Mouse (Mus musculus): ENCODE measurements around the gene Tnni1.

The Tnni1 gene

GRCm38 (mm10) chr1:135778780-135779535, at the start of gene Tnni1:
Gene Tnni1 (plus strand): TSS chr1:135779434.
- DNase-seq = peak; percentile 34

GRCm38 (mm10) chr1:135729821-135730220, 49.4 kb upstream of the Tnni1 start:
- no peak for DNase-seq

- no peak for DNase-seq
These were observed 48.9 kb upstream of the Tnni1 start for GRCm38 (mm10) chr1:135730296-135730695.

- no peak for DNase-seq
These were observed 47.8 kb upstream of the Tnni1 start for GRCm38 (mm10) chr1:135731393-135731792.

GRCm38 (mm10) chr1:135731897-135732684, 47.1 kb upstream of the Tnni1 start:
- DNase-seq = no peak

GRCm38 (mm10) chr1:135734225-135734937, 44.9 kb upstream of the Tnni1 start:
- peak; percentile 74 for DNase-seq

GRCm38 (mm10) chr1:135735460-135735859, 43.8 kb upstream of the Tnni1 start:
- no peak for DNase-seq

GRCm38 (mm10) chr1:135744987-135745386, 34.2 kb upstream of the Tnni1 start:
- DNase-seq = no peak

GRCm38 (mm10) chr1:135746248-135746647, 33.0 kb upstream of the Tnni1 start:
- DNase-seq = no peak

GRCm38 (mm10) chr1:135752737-135753348, 26.4 kb upstream of the Tnni1 start:
- DNase-seq = peak; percentile 94

- DNase-seq = no peak
These were observed 23.9 kb upstream of the Tnni1 start for GRCm38 (mm10) chr1:135755287-135755686.

GRCm38 (mm10) chr1:135755913-135756312, 23.3 kb upstream of the Tnni1 start:
- no peak for DNase-seq

GRCm38 (mm10) chr1:135757287-135757686, 21.9 kb upstream of the Tnni1 start:
- DNase-seq = no peak

- no peak for DNase-seq
These were observed 19.5 kb upstream of the Tnni1 start for GRCm38 (mm10) chr1:135759685-135760084.

GRCm38 (mm10) chr1:135760216-135760615, 19.0 kb upstream of the Tnni1 start:
- DNase-seq = no peak

GRCm38 (mm10) chr1:135761728-135762127, 17.5 kb upstream of the Tnni1 start:
- no peak for DNase-seq

- DNase-seq = no peak
These were observed 15.6 kb upstream of the Tnni1 start for GRCm38 (mm10) chr1:135763503-135764205.

- DNase-seq = no peak
These were observed 15.1 kb upstream of the Tnni1 start for GRCm38 (mm10) chr1:135764206-135764528.

- peak; percentile 69 for DNase-seq
These were observed 13.3 kb upstream of the Tnni1 start, which contains the start of gene Phlda3 for GRCm38 (mm10) chr1:135765645-135766591. Gene Phlda3 (plus strand): TSS chr1:135766119.

- no peak for DNase-seq
These were observed 12.5 kb upstream of the Tnni1 start for GRCm38 (mm10) chr1:135766592-135767306.
